Mouse (Mus musculus) liver, adult (tissue): ENCODE results near the gene Sptbn4.

Experiments used
- GATA4 ChIP-seq: IDR thresholded peaks from 2 replicates; pipeline ENCODE4 v1.6.1; 2014; ENCODE audit warnings: mild to moderate bottlenecking, low read length; ENCODE audit not compliant: insufficient replicate concordance

Gene Sptbn4

DNA sequence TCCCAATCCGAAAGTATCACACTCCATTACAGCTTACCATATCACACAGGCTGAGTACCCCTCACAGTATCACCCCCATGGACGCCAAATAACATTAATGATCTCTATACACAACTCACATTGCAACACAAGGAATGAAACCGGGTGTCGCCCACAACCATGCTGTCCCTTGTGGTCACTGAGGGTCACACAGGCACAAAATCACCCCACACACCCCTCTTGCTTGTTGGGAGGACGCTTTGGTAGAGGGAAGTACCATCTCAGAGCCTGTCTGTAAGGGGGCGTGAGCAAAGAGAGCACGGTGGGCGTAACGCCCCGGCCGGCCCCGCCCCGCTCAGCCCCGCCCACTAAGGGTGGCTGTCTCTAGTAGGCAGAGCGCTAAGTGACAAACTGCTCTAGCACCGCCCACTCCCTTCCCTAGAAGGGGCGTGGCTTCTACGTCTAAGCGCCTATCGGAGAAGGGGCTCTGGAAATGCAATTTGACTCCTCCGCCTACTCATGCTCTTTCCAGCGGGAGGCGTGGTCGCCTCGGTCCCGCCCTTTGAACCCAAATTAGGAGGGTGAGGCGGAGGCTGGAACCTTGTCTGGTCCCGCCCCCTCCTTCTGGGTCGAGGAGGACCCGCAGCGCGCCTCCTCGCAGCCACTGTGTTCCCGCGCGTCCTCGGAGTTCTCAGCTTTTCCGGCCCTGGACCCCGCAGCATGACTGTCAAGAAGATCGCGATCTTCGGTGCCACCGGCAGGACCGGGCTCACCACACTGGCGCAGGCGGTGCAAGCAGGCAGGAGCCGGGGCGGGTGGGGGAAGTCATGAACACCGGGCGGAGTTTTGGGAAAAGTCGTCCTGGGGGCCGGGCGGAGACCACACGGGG is at the start of gene Sptbn4, which contains the start of gene Blvrb:
Gene Sptbn4, minus strand, starts transcription at position 268 of the 868 bp plus-strand sequence.
Gene Blvrb, plus strand, starts transcription at position 560 of the 868 bp plus-strand sequence.
- no peak; the same call in 1 of the 2 replicates for TF ChIP-seq GATA4

DNA sequence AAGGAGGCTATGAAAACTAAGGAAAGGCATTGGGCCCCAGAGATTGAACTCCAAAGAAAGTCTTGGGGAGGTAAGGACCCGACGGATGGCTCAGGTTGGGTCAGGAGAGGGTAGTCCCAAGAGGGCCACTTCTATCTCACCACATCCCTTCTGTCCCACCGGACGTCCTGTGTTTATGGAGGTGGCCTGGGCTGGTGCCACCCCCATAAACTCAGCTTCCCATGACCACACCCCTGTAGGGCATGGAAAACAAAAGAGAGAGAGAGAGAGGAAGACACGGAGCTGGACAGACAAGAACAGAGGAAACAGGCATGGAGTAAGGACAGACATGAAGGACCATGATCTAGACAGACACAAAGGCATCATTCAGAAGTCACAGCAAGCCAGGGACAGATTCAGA is 46.0 kb upstream of the Sptbn4 start:
- TF ChIP-seq GATA4 = no peak

DNA sequence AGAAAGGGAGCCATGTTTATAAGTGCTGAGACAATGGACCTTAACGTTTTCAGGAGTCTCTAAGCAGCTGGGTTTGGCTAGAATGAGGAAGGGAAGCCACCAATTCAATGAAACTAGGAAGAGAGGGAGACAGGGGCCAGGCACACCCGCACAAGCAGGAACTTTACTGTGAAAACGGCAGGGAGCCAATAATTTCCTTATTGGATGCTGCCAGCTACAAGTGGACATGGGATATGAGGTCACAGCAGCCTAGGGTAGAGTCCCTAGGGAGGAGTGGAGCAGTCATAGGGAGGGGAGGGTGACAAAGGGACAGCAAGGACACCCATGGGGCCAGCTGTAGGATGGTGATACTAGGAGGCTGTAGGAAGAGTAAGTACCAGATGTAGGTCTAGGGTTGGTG is 45.5 kb upstream of the Sptbn4 start:
- no peak for TF ChIP-seq GATA4

DNA sequence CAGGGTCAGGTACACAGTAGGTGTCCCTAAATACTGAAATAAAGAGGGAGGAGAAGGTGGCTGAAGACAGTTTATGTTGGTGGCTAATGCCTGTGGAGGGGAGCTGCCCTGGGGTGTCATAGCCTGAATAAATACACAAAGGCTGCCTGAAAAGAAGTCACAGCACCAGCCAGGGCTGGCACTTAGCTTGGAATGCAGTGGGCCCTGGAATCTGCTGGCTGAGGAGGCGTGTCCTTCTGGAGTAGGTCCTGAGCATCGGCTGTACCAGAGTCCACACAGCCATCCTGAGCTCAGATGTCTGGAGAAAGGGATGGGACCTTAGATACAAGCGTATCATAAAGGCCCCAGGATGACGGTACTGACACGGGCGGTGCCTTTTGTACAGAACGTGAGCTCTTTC is 44.4 kb upstream of the Sptbn4 start:
- no peak for TF ChIP-seq GATA4

DNA sequence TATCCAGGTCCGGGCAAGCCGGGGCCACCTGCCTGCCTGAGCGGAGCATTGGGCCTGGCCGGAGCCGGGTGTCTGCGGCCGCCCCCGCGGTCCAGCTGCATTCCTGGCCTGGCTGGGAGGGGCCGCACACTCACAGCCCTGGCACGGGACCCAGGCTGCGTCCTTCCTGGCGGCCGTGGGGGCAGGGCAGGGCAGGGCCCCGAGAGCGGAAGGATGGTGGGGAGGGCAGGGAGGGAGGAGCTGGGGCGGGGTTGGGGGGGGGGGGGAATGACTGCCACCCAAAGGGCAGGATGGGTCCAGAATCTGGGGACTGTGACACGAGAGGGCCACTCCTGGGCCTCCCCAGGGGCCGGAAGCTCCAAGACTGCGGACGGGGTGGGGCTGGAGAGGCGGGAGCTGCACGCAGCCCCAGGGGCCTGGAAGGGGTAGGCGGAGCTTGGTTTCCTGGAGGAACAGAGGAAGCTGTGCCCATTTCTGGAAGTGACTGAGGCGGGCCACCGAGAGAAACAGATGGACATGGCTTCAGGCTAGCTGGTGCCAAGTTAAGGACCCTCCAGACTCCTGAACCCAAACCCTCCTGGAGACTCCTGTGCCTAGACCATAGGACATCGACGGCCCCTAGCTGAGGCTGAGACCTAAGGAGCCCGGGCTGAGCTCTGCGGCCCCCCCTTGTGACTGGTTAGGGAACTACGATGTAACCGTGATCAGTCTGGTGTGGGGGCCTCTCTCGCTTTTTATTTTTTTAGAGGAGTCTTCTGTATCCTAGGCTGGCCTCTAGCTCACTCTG is 43.2 kb upstream of the Sptbn4 start:
- TF ChIP-seq GATA4 = no peak; the same call in 1 of the 2 replicates

DNA sequence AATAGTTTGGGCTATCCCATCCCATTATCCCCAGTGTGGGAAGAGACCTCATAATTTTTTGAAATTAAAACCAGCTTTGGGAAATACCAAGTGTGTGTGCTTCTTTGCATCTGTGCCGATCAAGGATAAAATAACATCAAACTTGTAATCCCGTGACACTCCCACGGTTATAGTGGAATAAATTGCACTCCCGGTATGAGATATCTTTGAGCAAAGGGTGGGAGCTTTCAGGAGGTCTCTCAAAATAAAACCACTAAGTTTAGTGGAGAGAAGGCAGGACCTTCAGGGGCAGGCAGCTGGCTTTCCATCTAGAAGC is 42.7 kb upstream of the Sptbn4 start:
- TF ChIP-seq GATA4 = no peak

DNA sequence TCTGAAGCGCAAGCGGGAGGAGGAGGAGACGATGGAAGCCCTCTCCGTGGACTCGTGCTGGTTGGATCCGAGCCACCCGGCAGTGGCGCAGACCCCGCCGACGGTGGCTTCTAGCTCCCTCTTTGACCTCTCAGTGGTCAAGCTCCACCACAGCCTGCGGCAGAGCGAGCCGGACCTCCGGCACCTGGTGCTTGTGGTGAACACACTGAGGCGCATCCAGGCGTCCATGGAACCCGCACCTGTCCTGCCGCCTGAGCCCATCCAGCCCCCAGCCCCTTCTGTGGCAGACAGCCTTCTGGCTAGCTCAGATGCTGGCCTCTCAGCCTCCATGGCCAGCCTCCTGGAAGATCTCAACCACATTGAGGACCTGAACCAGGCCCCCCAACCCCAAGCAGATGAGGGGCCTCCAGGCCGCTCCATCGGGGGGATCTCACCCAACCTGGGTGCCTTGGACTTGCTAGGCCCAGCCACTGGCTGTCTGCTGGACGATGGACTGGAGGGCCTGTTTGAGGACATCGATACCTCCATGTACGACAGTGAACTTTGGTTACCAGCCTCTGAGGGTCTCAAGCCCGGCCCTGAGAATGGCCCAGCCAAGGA is 41.9 kb upstream of the Sptbn4 start:
- TF ChIP-seq GATA4 = no peak

DNA sequence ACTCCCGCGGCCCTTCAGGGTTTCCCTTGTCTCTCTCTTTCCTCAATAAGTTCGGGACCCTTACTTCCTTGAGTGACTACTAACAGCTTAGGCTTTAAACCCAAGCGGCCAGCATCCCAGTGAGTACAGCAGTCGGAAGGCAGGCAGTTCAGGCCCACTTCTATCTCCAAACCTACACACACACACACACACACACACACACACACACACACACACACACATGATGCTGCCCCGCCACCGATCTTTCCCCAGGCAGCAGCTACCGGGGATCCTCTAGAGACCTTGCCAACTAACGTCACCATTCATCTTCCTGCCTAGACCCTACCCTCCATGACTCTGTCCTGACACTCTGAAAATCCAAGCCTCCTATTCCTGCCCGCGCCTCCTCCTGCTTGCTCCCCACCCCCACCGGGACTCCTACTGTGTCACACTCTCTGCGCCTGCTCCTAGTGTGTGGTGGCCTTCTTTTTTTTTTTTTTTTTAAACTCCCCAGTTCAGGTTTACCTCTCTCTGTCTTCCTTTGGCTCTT is 40.3 kb upstream of the Sptbn4 start:
- no peak for TF ChIP-seq GATA4

DNA sequence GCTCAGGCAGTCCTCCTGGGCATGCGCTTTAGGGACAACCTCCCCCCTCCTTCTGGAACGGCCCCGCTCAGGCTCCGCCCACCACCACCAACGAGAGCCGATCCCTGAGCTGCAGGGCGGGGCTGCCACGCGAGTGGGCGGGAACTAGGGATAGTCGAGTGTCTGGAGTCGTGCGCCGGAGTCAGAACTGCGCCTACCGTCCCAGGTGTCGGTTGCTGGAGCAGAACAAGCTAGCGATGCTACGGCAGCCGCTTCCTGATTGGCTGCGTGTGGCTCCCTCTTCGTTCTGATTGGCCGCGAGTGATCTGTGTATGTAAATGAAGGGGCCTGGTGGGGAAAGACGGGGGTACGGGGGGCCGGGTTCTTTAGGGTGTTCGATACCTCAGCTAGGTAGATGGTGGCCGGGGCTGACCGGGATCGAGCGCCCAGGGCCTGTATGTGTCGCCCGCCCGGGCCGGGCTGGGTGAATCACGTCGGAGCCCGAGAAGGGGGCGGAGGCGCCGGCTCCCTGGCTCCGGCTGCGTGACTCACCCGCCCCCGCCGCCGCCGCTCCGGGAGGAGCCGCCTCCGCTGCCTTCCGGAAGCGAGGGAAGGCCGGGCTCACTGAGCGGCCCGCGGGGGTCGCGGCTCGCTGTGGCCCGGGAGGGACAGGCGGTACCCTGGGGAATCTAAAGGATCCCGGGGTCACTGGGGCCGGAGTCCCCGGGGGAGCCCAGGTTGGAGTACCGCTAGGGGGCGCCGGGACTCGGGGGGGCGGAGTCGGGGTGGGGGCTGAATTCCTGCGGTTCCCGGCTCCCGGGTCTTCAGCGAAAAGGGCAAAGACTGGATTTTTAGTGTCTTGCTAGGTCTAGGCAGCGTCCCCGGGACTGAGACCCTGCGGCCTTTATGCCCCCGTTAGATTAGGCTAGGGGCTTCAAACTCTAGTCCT is 39.5 kb upstream of the Sptbn4 start, which contains the start of gene Sertad1:
Gene Sertad1, plus strand, starts transcription at position 141 of the 928 bp plus-strand sequence.
- TF ChIP-seq GATA4 = no peak

DNA sequence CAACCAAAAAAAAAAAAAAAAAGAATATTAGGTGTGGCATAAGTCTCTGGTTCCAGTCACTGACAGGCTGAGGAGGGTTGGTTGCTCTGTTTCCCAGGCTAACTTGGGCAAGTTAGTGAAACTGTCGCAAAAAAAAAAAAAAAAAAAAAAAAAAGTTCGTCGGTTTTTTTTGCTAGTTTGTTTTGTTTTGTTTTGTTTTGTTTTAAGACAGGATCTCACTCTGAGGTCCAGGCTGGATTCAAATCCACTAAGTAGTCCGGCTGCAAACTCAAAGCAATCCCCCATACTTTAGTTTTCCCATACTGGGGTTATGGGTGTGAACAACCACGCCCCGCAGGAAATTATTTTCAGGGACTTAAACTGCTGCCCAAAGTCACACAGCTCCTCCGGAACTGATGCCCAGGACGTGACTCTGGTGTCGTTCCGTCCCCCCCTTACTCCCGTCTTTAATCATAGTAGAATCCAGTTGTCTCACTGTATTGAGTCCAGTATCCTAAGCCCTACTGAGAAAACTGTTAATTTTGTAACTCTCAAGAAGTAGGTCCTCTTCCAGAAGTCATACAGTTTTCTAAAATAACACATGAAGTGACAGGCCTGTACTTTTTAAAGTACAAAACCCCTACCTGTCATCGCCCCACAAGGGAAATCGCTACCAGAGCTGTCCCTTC is 38.8 kb upstream of the Sptbn4 start:
- no peak for TF ChIP-seq GATA4

DNA sequence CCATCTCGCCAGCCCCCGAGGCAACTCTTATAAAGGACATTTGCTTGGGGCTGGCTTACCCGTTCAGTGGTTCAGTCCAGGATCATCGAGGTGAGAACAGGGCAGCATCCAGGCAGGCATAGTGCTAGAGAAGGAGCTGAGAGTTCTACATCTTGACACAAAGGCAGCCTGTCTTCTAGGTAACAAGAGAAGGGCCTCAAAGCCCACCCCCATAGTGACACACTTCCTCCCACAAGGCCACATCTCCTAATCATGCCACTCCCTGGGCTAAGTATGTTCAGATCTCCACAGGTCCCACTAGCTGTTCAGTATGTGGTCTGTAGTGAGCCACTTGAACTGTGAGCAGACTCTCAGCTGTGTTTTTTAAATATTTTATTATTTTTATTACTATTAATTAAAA is 36.4 kb upstream of the Sptbn4 start:
- no peak for TF ChIP-seq GATA4

DNA sequence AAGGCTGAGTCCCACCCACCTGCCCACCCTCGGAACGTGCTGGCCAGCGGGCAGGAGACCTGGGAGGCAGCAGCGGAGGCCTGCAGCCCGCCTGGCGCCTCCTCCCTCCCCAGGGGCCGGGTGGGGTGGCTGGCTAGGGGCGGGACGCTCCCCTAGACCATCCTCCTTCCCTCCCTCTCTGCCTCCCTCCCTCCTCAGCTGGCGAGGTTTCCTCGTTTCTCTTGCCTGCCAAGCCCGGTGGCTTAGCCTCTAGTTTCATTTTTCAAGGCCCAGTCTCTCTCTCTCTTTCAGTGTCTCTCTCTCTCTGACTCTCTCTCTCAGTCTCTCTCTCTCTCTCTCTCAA is 34.1 kb upstream of the Sptbn4 start:
- TF ChIP-seq GATA4 = peak; percentile 9; the same call in 1 of the 2 replicates

DNA sequence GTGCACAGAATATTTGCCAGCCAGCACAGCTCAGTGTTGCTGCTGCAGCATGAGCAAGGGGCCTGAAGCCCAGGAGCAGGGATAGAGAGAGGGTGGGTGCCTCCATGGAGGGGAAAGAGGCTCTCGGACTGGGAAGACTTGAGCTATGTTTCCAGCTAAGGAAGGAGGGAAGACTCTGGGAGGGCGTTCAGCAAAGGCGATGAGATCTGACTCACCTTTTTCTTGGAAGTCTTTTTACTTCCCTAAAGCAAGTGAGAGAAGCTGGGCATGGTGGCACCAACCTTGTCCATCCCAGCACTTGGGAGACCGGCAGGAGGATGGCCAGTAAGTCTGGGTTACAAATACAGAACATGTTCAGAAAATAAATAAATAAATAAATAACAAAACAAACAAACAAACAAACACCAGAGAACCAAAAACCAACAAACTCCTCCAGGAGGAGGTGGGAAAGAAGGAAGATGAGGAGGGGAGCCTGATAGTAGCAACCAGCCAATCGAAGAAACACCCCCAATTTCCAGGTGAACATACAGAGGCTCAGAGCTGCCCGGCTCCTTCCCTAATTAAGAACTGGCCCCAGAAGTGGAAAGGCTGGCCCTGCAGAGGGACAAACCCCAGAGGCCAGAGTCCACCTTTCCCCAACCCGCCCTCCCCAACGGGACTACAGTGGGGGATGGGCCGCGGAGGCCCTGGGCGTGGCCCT is 33.6 kb upstream of the Sptbn4 start:
- TF ChIP-seq GATA4 = no peak
